ENCODE assay signal across 14 mouse cellular contexts in genomic region chr15:85651718-85652420, GRCm38 (mm10).
DNase-seq lines count a peak whose midpoint lies in the region; ATAC-seq and TF ChIP-seq lines count a peak whose summit lies in the region.
"Had no signal": no experiment of that assay in that cellular context is flagged by ENCODE, and none has a peak within 500 bp of the region (broad histone marks: within the 10 kb centered on the region; RNA-seq: fewer than 3 reads in every experiment).

No protein-coding gene starts in this region.

- no peaks in the 10 kb centered on the region for H3K27me3 ChIP-seq in forebrain, embryonic 14.5 days (replicated peaks; ENCODE audit: control insufficient read depth, insufficient read depth, low read length)
- no peaks in the 10 kb centered on the region for H3K27me3 ChIP-seq in midbrain, postnatal 0 days (ENCODE audit: insufficient read depth, low read length)
- H3K27me3 ChIP-seq: lung, embryonic 15.5 days had no signal

- DNase-seq in cerebellum, postnatal 10 days, result peak; percentile 64 to 70
- DNase-seq in cerebellum, postnatal 4 days (ENCODE audit: low spot score in 2 of 2), result no peak
- no peak for DNase-seq in layer of hippocampus, adult 2 months (ENCODE audit: low spot score in 2 of 2)
- no peak for DNase-seq in layer of hippocampus, adult 8-10 months (ENCODE audit: low spot score in 2 of 2)
- no peak for DNase-seq in forebrain, embryonic 14.5 days (ENCODE audit: low spot score)
- no peak for DNase-seq in midbrain, postnatal 0 days (ENCODE audit: low spot score)
- DNase-seq in lung, adult 18-20 months, result no peak
- DNase-seq in embryo, embryonic 11 days, result no peak
- DNase-seq: adrenal gland, adult 8-10 months; gastrocnemius, postnatal 25 days; kidney, adult 9 months; right cerebral cortex, adult 18-20 months had no signal

- peak overlapping the region; percentile 100 for H3K27ac ChIP-seq in layer of hippocampus, adult 2 months
- peak overlapping the region; percentile 100 for H3K27ac ChIP-seq in forebrain, embryonic 14.5 days (ENCODE audit: low read depth, low read length)
- peak overlapping the region; percentile 99; the same call in 1 of the 2 replicates for H3K27ac ChIP-seq in midbrain, postnatal 0 days (ENCODE audit: low read depth, low read length)

- peak overlapping the region; percentile 76 for H3K9ac ChIP-seq in forebrain, embryonic 14.5 days (ENCODE audit: low read length)
- no peak overlapping the region for H3K9ac ChIP-seq in midbrain, postnatal 0 days (replicated peaks; ENCODE audit: low read length, poor library complexity, severe bottlenecking)
- H3K9ac ChIP-seq: heart, embryonic 12.5 days; lung, embryonic 15.5 days had no signal

- H3K9me3 ChIP-seq in forebrain, embryonic 14.5 days (replicated peaks; ENCODE audit: control insufficient read depth, low read length), result no peaks in the 10 kb centered on the region
- H3K9me3 ChIP-seq in midbrain, postnatal 0 days (ENCODE audit: low read length), result no peaks in the 10 kb centered on the region
- H3K9me3 ChIP-seq: heart, embryonic 12.5 days; lung, embryonic 15.5 days had no signal

- ATAC-seq in forebrain, embryonic 14.5 days, result no peak
- ATAC-seq in midbrain, postnatal 0 days (ENCODE audit: low FRiP score), result no peak

- no peaks in the 10 kb centered on the region for H3K36me3 ChIP-seq in forebrain, embryonic 14.5 days (ENCODE audit: control insufficient read depth, insufficient read depth, low read length)
- no peaks in the 10 kb centered on the region for H3K36me3 ChIP-seq in midbrain, postnatal 0 days (ENCODE audit: insufficient read depth, low read length)
- H3K36me3 ChIP-seq: heart, embryonic 12.5 days; lung, embryonic 15.5 days had no signal

- peaks cover 48% of the 10 kb centered on the region for H3K4me1 ChIP-seq in forebrain, embryonic 14.5 days (ENCODE audit: control insufficient read depth, insufficient read depth, low read length)
- H3K4me1 ChIP-seq in midbrain, postnatal 0 days (ENCODE audit: insufficient read depth, low read length), result peaks cover 16% of the 10 kb centered on the region

- H3K4me2 ChIP-seq in forebrain, embryonic 14.5 days (ENCODE audit: low read length), result no peak overlapping the region; the same call in 1 of the 2 replicates
- H3K4me2 ChIP-seq in midbrain, postnatal 0 days (ENCODE audit: low read depth, low read length, poor library complexity, severe bottlenecking), result no peak overlapping the region
- H3K4me2 ChIP-seq: heart, embryonic 12.5 days had no signal

- no peak for TF ChIP-seq CTCF in layer of hippocampus, adult 2 months (conservative IDR thresholded peaks at IDR 0.05)
- TF ChIP-seq CTCF in midbrain, postnatal 0 days (IDR thresholded peaks at IDR 0.05), result no peak

- WGBS in forebrain, embryonic 14.5 days, result 75% methylated on average over 9 of the region's 9 CpGs
- 68% methylated on average over 9 of the region's 9 CpGs for WGBS in midbrain, postnatal 0 days

- H3K4me3 ChIP-seq in layer of hippocampus, adult 2 months, result no peak overlapping the region
- H3K4me3 ChIP-seq in forebrain, embryonic 14.5 days (ENCODE audit: low read depth, low read length), result no peak overlapping the region
- no peak overlapping the region for H3K4me3 ChIP-seq in midbrain, postnatal 0 days (ENCODE audit: low read depth, low read length)
- H3K4me3 ChIP-seq: heart, embryonic 12.5 days had no signal

Comparison
In these comparisons a context has a peak if more than half of its experiments do, and no peak if none do; other contexts are left out.
1. DNase-seq: peak in cerebellum, postnatal 10 days (2 of 2); none in cerebellum, postnatal 4 days (0 of 2), layer of hippocampus, adult 2 months (0 of 2), layer of hippocampus, adult 8-10 months (0 of 2), forebrain, embryonic 14.5 days (single experiment), midbrain, postnatal 0 days (single experiment), lung, adult 18-20 months (0 of 2) and embryo, embryonic 11 days (single experiment).
2. Peak in every context shown above with its lines, with median percentiles within 50 percentile points of each other: H3K27ac ChIP-seq.